Mouse (Mus musculus) embryo, embryonic 9.5 days (tissue): ENCODE measurements around the gene Rhno1.

Experiments
- DNase-seq: peaks from one replicate; pipeline ENCODE4 v3.0.0-alpha.2; 2017; ENCODE audit errors: extremely low spot score

Gene Rhno1

GRCm38 (mm10) chr6:128363007-128363825 lies 505 bp upstream of the Rhno1 start:
- DNase-seq = peak; percentile 80

DNA sequence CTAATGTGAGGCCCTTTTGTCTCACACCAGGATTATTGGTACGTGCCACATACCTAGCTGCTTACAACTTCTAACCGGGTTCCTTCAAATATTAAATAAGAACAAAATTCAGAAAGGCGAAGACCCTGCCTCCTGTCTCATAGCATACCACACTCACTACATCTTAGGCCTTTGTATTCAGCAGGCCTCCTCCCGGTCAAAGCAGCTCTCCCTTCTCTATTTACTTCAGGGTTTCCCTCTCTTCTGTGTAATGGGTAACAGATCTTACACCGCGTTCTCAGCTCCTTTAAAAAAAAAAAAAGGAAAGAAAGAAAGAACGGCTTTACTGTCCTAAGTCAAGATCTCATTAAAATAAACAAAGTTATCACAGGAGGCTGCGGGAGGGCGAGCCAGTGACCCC lies 810 bp downstream of the Rhno1 start:
- no peak for DNase-seq

DNA sequence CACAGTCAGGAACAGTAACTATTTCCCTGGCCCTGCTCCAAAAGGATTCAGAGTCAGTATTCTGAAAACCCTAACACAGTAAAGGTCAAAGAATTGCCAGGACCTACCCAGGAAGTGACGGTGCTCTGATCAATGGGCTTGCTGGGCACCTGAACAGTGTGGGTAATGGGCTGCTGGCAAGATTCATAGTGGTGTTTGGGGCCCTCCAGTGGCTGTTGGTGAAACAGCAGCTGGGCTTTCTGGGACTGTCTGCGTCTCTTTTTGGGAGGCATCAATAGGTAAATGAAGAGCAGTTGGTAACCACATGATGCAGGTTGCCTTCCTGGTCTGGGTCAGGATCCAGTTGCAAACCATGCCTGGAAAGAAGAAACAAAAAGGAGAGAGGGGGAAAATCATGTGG lies 3.7 kb downstream of the Rhno1 start:
- peak; percentile 67 for DNase-seq

DNA sequence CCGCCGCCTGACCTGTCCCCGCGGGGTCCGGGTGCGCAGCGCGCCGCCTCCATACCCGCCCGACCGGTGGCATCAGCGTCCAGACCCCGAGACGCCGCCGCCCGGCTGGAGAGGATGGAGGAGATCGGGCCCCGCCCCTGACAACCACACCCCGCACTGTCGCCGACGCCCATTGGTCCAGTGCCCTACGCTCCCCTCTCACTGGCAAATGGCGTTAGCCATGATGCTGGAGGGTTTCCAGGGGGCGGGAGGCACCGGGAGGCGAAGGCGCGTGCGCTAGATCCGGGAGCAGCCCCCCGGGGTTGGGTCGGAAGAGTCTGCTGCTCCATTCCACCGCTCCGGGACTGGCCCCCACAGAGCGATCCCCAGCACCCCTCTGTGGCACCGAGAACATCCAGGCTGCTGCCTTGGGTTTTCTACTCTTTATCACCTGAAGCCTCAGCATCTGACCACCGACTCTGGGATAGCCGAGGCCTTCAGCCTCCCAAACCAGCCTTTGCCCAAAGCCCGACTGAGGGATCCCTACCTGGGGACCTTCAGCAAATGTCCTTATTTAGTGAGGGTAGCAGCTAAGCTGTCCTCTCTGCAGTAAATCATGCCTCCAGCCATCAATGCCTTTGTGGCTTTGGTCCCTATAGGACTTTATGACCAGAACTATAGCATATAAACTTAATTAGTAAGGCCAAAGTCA lies 6.8 kb downstream of the Rhno1 start, which contains the start of gene Tulp3:
Tulp3 (minus strand) TSS at position 126 of the 691 bp plus-strand sequence.
- peak; percentile 98 for DNase-seq

DNA sequence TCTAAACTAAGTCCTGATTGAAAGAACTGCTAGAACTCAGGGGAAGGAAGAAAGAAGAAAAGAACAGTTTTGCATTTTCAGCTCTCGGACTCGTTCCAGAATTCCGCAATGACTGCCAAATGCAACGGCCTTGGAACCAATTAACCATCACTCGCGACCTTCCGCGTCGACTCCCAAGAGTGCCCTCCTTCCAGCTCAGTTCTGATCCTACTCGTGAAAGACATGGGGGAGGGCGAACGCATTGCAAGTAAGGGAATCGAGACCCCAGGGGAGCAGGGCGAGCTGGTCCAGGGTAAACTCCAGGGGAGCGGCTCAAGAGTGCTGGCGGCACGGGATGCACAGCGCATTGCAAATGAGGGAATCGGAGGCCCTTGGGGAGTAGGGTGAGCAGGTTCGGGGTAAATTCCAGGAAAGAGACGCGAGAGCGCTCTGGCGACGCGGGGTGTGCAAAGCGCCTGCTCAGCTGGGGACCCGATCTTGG lies 7.5 kb downstream of the Rhno1 start:
- no peak for DNase-seq

DNA sequence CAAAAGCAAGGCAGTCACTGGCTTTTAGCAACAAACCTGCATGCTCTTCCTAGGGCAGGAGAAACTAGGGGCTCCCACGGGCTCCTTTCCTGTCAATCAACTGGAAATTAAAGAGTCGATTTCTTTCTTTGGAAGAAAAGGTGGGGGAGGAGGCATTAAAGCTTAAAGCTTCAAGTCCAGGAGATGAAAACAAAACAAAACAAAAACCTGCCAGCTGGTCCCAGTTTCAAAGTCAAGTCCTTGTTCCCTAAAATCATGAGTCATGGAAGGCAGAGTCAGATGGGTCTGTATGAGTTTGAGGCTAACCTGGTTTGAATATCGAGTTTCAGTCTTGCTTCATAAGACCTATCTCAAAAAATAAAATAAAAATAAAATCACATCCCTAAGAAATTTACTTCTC lies 8.6 kb downstream of the Rhno1 start:
- DNase-seq = no peak

DNA sequence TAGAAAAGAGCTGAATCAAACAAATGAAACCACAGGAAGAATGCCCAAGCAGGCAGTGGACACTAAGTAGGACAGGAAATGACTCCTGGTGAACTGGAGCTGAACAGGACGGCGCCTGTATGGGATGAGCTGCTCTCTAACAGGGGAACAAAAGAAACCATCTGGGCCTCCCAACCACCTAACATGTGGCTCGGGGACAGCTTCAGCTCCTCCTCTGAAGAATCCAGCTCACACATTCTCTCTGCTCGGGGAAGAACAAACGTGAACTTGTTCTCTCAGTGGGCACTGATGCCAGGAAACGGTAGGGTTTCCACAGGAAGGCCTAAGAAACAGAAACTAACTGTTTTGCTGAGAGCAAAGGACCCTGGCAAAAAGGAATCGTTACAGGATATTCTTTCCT lies 13.0 kb downstream of the Rhno1 start:
- DNase-seq = no peak

- no peak for DNase-seq
Observed at GRCm38 (mm10) chr6:128346782-128347181, 15.9 kb downstream of the Rhno1 start.

GRCm38 (mm10) chr6:128345623-128346022 lies 17.1 kb downstream of the Rhno1 start:
- DNase-seq = no peak

DNA sequence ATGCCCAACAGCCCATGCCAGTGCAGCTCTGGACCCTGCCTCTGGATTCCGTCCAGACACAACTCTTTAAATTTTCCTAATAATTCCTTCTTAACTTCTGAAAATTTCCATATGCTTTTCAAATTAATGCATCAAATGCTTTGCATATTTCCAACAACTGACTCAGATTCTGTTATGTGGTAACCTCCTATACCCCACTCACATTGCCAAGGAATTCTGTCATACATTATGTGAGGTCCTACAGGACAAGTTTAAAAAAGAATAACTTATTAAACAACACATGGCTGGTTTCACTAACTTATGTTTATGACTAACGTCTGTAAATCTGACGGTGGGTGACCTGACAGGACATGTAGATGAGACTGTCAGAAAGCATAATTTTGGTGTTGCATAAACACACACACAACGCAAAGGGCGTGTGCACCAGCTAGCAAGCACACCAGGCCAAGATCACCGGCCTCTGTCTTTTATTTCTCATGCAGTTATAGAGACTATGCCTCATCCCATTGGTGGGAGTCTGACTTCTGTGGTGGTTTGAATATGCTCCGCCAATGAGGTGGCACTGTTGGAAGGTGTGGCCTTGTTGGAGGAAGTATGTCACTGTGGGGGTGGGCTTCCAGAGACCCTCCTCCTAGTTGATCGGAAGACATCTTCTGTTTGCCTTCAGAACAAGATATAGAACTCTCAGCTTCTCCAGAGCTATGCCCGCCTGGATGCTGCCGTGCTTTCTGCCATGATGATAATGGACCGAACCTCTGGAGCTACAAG lies 20.6 kb downstream of the Rhno1 start:
- no peak for DNase-seq

DNA sequence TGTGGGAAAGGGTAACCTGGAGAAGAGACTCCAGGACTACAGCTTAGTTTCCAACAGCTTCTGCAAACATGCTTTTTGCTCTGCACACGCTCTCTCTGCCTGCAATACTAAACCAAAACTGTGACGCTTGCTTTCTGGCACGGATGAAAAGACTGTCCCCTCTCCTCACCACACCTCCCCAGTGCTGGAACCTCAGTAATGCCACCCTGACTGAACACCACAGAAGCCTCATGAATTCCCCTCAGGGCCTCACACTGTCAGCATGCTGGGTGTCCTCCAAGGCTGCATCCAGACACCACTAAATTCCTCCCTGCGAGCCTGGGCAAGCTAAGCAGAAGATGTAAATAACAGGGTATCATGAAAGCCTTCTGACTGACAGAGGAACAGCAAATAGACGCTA lies 23.8 kb downstream of the Rhno1 start:
- DNase-seq = no peak

DNA sequence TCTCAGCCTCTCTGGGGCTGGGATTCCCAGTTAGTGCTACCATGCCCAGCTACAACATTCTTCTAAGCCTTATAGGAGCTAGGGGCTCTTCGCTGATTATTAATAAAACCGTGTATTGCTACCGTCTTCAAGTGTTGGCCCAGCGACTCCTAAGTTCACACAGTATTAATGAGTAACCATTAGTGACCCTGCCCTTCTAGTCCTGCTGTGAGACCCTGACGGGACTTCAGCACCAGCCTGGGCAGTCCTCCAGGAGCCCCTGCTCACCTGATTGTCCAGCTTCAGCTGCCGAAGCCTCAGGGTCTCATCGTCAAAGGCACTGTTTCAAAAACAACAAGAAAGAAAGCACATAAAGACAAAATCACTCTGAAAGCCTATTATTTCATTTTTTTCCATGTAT lies 25.2 kb downstream of the Rhno1 start:
- DNase-seq = no peak

- DNase-seq = peak; percentile 76
Observed at GRCm38 (mm10) chr6:128334397-128335124, 28.1 kb downstream of the Rhno1 start.

- peak; percentile 47 for DNase-seq
Observed at GRCm38 (mm10) chr6:128318317-128318716, 44.4 kb downstream of the Rhno1 start.

GRCm38 (mm10) chr6:128315597-128315996 lies 47.1 kb downstream of the Rhno1 start:
- DNase-seq = no peak

- DNase-seq = no peak
Observed at GRCm38 (mm10) chr6:128314796-128315195, 47.9 kb downstream of the Rhno1 start.

DNA sequence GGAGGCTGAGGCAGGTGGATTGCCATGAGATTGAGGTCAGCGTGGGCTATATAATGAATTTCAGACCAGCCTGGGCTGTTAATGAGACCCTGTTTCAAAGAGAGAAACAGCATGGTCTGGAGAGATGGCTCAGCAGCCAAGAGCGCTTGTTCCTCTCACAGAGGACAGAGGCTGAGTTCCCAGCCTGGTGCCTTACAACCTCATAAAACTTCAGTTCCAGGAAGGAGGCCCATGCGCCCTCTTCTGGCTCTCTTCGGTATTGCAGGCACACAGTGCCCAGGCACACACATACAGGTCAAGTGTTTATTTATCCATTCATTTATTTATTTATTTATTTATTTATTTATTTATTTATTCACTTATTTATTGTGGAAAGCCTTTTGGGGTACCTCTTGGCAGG lies 54.4 kb downstream of the Rhno1 start:
- peak; percentile 79 for DNase-seq
